Mouse (Mus musculus) adrenal gland, postnatal 25 days (tissue): ENCODE data around the gene Rabgap1l. TPM values are rescaled to one million over a fixed set of nuclear protein-coding genes. Genes with fewer than 3 reads are reported as not detected.

Experiments used
- DNase-seq: peaks from one replicate; pipeline ENCODE4 v3.0.0; 2021; ENCODE audit warnings: mixed read lengths
- total RNA-seq: library from RNA; stranded (reverse); gene quantifications from 2 replicates; pipeline ENCODE4 v1.2.3, GENCODE M21; 2021

The Rabgap1l gene
- total RNA-seq, 1 experiment from 2014 or later, result 30.0 TPM

GRCm38 (mm10) chr1:160240091-160240490 is 552.9 kb downstream of the Rabgap1l start:
- DNase-seq, result no peak

DNA sequence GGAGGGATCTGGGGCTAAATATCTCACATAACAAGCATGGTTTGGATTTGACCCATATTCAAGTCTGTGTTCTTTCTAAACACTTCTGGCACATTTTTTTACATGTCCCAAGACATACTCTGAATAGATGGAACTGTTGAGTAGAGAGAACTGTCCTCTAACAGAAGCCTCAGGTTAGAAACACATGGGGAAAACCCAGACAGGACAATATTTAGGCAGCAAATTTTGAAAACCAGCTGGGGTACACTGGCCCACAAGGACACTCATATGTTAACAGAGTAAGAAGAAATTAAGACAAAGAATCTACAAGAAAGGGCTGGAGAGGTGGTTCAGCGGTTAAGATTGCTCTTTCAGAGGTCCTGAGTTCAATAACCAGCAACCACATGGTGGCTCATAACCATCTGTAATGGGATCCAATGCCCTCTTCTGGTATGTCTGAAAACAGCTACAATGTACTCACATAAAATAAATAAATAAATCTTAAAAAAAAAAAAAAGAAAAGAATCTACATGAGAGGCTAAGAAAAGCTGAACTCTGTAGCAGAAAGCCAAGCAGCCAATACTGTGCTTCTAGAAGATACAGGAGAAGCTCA is 554.1 kb downstream of the Rabgap1l start:
- DNase-seq, result no peak

DNA sequence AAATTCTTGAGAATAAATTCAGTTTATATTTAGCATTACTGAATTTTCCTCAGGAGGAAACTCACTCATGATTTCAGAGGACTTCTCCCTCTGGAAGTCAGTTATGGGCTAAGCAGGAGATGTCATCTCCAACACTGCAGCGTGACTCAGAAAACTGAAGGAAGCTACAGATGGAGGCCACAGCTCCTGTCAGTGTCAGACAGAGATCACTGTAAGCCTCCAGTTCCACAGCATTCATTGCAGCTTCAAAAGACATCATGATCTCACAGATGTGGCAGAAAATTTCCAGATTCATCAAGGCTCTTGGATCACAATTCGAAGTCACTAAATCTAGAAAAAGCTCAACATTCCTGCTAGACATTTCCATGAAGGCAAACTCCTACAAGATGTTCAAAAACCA is 555.0 kb downstream of the Rabgap1l start:
- no peak for DNase-seq

- no peak for DNase-seq
Observed at GRCm38 (mm10) chr1:160233921-160234320, 559.1 kb downstream of the Rabgap1l start.

DNA sequence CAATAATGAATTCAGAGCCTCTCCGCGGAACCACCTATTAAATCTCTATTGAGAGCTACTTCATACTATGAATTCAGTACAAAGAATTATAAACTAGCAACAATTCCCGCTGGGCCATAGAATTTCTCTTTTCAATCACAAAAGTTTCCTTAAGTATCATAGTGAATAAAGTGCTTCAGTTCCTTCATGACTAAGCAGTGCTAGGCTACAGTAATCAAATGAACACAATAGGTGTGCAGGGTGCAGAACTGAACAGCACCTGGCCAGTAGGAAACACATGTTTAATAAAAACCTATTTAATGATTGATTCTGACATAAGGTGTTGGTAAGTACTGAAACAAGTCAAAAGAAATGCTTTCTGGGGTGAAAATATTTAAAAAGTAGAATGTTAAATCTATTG is 560.9 kb downstream of the Rabgap1l start:
- DNase-seq, result no peak

DNA sequence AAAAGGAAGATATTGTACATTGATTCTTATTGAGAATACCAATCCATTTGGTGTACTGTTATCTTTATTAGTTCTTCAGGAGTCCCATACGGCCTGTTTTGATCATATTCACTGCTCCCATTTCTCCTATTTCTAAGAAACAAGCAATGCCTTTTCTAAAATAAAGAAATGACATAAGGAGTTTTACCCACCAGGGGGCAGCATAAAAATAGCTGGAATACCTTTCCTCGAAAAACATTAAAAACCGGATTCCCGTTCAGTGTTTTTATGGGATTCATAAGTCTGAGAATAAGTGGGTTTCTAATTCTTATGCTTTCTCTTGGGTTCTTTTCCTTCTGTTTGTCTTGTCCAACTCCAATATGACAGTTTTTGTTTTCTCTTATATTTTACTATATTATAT is 562.0 kb downstream of the Rabgap1l start:
- no peak for DNase-seq

- DNase-seq, result no peak
Observed at GRCm38 (mm10) chr1:160227850-160228249, 565.2 kb downstream of the Rabgap1l start.

- DNase-seq, result no peak
Observed at GRCm38 (mm10) chr1:160227196-160227595, 565.8 kb downstream of the Rabgap1l start.

DNA sequence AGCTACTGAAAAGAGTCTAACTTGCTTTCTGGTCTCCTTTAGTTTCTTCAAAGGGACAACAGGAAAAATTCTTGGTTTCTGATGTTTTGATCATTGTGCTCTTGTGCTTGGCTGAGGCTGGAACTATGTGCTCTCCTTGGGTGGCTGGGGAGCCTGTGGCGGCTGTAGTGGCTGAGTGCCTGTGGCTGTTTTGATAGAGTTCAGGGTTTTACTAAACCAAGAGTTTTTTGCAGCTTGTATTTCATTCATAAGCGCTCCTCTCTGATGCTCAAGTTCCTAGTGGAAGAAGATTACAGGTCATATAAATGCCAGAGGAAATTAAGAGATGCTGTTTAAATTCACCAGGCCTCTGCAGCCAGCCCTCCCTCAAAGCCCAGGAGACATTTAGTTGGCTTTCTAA is 568.9 kb downstream of the Rabgap1l start:
- DNase-seq, result no peak

DNA sequence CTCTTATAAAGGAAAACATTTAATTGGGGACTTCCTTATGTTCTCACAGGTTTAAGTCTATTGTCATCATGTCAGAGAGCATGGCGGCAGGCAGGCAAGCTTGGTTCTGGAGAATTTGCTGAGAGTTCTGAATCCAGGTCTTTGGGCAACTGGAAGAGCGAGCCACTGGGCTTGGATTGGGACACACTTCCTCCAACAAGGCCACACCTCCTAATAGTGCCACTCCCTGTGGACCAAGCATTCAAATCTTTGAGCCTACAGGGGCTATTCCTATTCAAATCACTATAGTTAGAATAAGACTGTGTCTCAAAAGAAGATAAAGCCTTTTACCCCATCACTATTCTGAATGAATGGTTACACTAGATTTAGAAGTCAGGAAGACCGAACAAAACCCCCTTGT is 575.1 kb downstream of the Rabgap1l start:
- DNase-seq, result no peak

DNA sequence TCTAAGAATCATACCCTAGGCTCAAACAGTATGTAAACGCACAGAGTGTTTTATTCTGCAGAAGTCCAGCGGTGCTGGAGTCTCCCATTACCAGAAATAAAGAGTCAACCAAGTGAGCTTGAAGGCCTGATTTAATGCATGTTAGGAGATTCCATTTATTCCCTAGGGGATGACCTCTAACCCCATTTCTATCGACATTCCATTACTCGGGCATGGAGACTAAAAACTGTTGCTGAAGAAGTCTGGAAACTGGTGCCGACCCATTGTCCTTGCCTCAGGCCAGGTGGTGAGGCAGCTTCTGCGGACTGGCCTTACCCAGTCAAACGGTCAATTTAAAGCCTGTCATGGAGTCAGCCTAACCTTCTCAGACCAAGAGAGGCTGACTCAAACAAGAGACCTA is 578.8 kb downstream of the Rabgap1l start:
- DNase-seq, result no peak

DNA sequence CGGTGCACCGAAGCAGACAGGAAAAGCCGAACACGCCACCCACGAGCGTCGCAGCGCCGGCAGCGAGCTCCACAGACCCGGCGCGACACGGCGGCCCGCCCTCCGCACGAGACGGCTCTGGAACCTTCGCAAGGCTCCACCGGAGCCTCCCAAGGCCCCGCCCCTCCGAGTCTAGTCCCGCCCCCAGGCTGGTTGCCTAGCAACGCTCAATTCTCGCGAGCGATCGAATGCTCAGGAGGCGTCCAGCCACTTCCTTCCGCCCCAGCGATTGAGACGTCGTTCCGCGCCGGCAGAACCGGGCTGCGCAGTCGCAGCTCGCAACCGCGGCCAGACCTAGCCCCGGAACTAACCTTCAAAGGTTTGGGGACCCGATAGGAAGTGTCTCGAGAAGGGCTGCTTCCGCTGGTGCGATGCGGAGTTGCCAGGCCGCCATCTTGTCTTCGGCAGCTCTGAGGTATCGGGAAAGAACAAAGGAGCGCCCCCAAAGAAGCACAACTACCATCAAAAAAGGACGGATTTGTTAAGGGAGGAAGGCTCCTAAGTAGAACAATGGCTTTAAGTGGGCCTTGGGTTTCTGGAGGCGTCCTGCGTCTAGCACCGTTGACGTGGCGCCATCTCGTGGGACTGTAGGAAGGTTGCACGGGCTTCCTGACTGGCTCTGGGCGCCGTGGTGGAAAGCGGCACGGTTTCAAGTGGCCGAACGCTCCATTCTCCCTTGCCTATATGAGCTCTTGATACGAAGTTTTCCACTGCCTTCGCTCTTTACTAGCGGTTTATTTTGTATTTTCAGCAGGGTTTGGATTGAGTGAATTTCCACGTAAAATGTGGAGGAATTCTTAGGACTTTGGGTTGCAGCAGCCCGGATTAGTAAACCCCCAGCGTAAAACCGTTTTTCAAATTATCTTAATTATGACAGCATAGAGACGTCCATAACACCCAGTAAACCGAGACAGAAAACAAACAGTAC is 580.0 kb downstream of the Rabgap1l start, which contains the start of gene Cacybp:
Gene Cacybp, minus strand, starts transcription at position 173 of the 967 bp plus-strand sequence.
- DNase-seq, result peak; percentile 100

DNA sequence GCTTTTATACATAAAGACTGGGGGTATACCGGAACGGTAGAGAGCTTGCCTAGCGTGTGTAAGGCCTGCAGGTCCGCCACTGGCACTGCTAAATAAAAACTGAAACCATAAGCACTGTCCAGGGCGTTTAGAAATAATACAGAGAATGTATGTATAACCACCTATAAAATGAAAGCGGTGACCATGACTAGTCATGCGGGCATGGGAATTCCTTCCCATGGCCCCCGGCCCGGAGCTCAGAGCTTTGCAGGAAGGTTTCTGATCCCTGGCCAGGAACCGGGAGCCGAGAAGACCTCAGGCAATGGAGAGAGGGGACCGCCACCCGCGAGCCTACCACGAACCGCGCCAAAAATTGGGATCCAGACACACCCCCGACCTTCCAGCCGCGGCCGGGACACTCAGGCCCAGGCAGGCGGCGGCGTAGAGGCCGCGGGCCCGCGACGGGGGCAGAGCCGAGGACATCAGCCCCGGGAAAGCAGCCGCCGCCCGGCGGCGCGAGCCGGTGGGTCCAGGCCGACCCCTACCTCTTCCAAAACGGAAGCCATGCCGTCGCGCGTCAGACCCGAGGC is 580.8 kb downstream of the Rabgap1l start:
- peak; percentile 48 for DNase-seq

GRCm38 (mm10) chr1:160211597-160212122 is 581.4 kb downstream of the Rabgap1l start:
- no peak for DNase-seq

- DNase-seq, result no peak
Observed at GRCm38 (mm10) chr1:160210566-160210965, 582.4 kb downstream of the Rabgap1l start.

DNA sequence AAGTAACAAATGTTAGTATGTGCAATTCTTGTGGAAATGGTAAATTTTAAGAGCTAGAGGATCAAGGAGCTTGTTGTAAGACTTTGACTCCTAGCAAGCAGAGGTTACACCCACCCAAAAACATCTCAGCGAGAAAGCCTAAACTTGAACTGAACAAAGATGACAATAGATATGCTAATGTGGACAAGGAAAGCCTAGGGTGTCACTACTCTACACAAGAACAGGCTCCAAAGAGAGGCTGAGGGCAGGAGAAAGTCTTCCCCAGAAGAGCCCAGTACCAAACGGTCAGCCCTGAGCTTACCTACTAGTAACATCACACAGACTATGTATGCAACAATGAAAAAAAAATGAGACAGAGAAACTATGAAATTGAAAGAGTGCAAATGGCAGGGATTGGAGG is 583.2 kb downstream of the Rabgap1l start:
- no peak for DNase-seq

- no peak for DNase-seq
Observed at GRCm38 (mm10) chr1:160205486-160205885, 587.5 kb downstream of the Rabgap1l start.

DNA sequence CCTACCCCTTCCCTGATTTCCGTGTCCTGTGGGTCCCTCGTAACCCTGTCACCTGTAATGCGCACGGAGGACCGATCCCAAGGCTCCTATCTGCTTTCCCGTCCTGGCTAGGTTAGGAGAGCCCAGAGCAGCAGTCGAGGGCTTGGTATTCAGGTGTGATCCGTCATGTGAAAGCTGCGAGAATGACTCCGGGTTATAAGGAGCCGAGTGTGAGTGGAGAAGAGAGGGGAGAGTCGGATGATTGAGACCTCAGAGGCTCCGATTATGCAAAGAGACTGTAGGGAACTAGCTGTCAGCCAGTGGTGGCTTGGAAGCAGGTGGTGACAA is 597.7 kb downstream of the Rabgap1l start:
- no peak for DNase-seq

DNA sequence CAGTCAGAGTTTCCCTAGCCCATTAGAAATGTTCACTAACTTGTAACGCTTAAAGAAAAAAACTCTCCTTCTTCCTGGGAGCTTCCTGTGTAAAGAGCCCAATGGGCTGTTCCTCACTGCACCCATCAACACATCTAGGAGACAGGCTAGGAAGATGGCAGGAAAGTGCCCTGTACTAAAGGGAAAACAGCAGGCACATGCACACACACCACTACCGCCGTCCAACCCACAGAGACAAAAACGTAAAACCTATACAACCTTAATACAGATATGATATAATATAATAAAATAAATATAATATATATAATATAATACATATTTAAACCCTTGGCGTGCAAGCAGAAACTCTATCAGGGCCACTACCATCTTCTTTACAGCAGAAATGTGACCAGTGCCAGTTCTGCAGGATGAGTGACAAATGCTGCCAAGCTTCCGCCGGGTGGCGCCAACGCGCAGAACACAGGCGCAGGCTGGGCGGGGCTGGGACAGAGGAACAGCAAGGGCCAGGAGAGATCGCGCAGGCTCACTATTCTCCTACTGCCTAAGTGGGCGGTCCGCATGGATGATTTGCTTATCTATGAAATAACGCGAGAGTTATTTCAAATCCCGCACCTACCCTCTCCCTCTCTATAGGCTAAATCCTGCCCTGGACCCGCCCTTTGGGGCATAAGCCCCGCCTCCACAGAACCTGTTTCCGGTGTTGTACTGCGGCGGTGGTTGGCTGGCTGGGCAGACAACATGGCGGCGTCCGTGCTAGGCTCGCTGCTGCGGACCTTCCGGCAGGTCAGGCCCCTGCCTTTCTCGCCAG is 598.3 kb downstream of the Rabgap1l start, which contains the start of gene Mrps14:
Gene Mrps14, plus strand, starts transcription at position 687 of the 808 bp plus-strand sequence.
- DNase-seq, result peak; percentile 97

GRCm38 (mm10) chr1:160184506-160184905 is 608.5 kb downstream of the Rabgap1l start:
- peak; percentile 4 for DNase-seq

- DNase-seq, result no peak
Observed at GRCm38 (mm10) chr1:160181216-160181615, 611.8 kb downstream of the Rabgap1l start.

DNA sequence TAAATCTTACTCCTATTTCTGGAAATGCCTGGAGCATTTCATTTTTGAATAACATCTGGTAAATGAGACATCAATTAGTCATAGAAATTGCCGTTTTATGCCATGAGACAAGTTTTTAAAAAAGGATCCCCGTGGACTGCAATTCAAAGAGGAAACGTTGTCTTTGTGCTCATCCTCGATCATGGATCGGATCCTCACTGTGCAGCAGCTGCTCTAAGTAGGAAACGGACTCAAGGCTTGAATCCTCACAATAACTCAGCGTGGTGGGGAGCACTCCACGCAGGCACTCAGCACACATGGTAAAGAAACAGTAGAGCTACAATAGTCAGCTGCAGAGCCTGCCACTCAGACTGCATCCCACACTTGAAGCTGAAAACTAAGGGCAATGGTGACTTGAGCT is 616.1 kb downstream of the Rabgap1l start:
- no peak for DNase-seq
